Comparison of ENCODE assay signal across 19 mouse cellular contexts in the genomic region with DNA sequence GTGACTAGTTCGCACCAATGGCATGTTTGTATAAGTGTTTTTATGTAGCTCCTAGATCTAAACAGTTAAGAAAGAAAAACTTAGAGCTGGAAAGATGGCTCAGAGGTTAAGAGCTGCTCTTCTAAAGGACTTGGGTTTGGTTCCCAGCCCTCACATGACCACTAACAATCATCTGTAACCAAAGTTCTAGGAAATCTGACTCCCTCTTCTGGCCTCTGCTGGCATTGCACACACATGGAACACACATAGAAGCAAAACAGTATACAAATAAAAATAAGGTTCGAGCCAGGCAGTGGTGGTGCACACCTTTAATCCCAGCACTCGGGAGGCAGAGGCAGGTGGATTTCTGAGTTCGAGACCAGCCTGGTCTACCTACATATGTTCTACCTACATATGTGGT. TPM values are rescaled to one million over a fixed set of nuclear protein-coding genes. Genes with fewer than 3 reads are reported as not detected.
A peak's percentile ranks its signal among the peaks of the same experiment; 100 is the strongest.
DNase-seq lines count a peak whose midpoint lies in the region; ATAC-seq and TF ChIP-seq lines count a peak whose summit lies in the region.
"Had no signal": no experiment of that assay in that cellular context is flagged by ENCODE, and none has a peak within 500 bp of the region (broad histone marks: within the 10 kb centered on the region; RNA-seq: fewer than 3 reads in every experiment).

No protein-coding gene starts in this region.

- peak; percentile 78 for DNase-seq in heart, adult 11 months
- DNase-seq in liver, postnatal 0 days = no peak
- DNase-seq in liver, embryonic 11.5 days (ENCODE audit: low spot score) = no peak
- peak; percentile 50 for DNase-seq in ES-E14 (ENCODE audit: low read depth, low spot score)
- DNase-seq in induced T-regulatory cell, adult 2 months (ENCODE audit: low read depth) = peak; percentile 50
- no peak for DNase-seq in limb, embryonic 10.5 days (ENCODE audit: low spot score)
- DNase-seq: adrenal gland, adult 8-10 months; cerebellum, adult 8-10 months; lung, postnatal 10 days; right cerebral cortex, postnatal 14 days; spleen, adult 18-20 months; thymus, adult 18-20 months had no signal

- in situ Hi-C loops in ES-E14 (cut with MboI; ENCODE audit: low sequenced_read_pairs in 2 of 2, unreplicated experiment in 2 of 2) = no loop called here

- no peak overlapping the region for H3K27ac ChIP-seq in heart, embryonic 11.5 days (ENCODE audit: low read depth, low read length)
- no peak overlapping the region for H3K27ac ChIP-seq in liver, postnatal 0 days (ENCODE audit: low read depth)
- no peak overlapping the region for H3K27ac ChIP-seq in liver, embryonic 11.5 days (ENCODE audit: low read depth, low read length)
- H3K27ac ChIP-seq in ES-E14 (ENCODE audit: insufficient read depth, low read depth, low read length, poor library complexity, severe bottlenecking) = no peak overlapping the region
- no peak overlapping the region for H3K27ac ChIP-seq in limb, embryonic 10.5 days
- H3K27ac ChIP-seq: forebrain, embryonic 13.5 days; heart, embryonic 13.5 days; hindbrain, embryonic 13.5 days; liver, embryonic 12.5 days; midbrain, embryonic 15.5 days; neural tube, embryonic 15.5 days had no signal

- TF ChIP-seq CTCF in liver, postnatal 0 days (IDR thresholded peaks at IDR 0.05; ENCODE audit: low read depth) = peak; percentile 30

- H3K4me3 ChIP-seq in heart, embryonic 11.5 days (ENCODE audit: low read depth, low read length) = no peak overlapping the region
- H3K4me3 ChIP-seq in liver, postnatal 0 days (ENCODE audit: low read depth, low read length) = no peak overlapping the region
- H3K4me3 ChIP-seq in liver, embryonic 11.5 days (ENCODE audit: low read depth, low read length) = no peak overlapping the region
- H3K4me3 ChIP-seq in ES-E14 (ENCODE audit: insufficient read depth in 1 of 2, low read depth in 1 of 2, low read length in 2 of 2, poor library complexity in 1 of 2, severe bottlenecking in 1 of 2) = no peak overlapping the region
- H3K4me3 ChIP-seq in limb, embryonic 10.5 days = no peak overlapping the region
- H3K4me3 ChIP-seq: forebrain, embryonic 13.5 days; heart, embryonic 13.5 days; hindbrain, embryonic 13.5 days; liver, embryonic 12.5 days; midbrain, embryonic 15.5 days; neural tube, embryonic 15.5 days had no signal

- peaks cover 6% of the 10 kb centered on the region for H3K4me1 ChIP-seq in heart, embryonic 11.5 days (ENCODE audit: control insufficient read depth, insufficient read depth, low read length)
- peaks cover 6% of the 10 kb centered on the region for H3K4me1 ChIP-seq in liver, postnatal 0 days (ENCODE audit: insufficient read depth)
- peaks cover 5% of the 10 kb centered on the region for H3K4me1 ChIP-seq in liver, embryonic 11.5 days (replicated peaks; ENCODE audit: control insufficient read depth, insufficient read depth, low read length)
- H3K4me1 ChIP-seq in ES-E14 (ENCODE audit: control insufficient read depth in 2 of 2, insufficient read depth in 2 of 2, low read length in 2 of 2, poor library complexity in 1 of 2) = no peaks in the 10 kb centered on the region
- peaks cover 13% of the 10 kb centered on the region for H3K4me1 ChIP-seq in limb, embryonic 10.5 days

- WGBS in heart, embryonic 11.5 days (ENCODE audit: insufficient replicate concordance) = 86% methylated on average over 4 of the region's 4 CpGs
- WGBS in liver, postnatal 0 days (ENCODE audit: insufficient replicate concordance) = 90% methylated on average over 4 of the region's 4 CpGs
- WGBS in liver, embryonic 11.5 days = 90% methylated on average over 4 of the region's 4 CpGs
- 92% methylated on average over 4 of the region's 4 CpGs for WGBS in limb, embryonic 10.5 days

- H3K36me3 ChIP-seq in heart, embryonic 11.5 days (ENCODE audit: control insufficient read depth, insufficient read depth, low read length) = no peaks in the 10 kb centered on the region
- no peaks in the 10 kb centered on the region for H3K36me3 ChIP-seq in liver, postnatal 0 days (replicated peaks; ENCODE audit: insufficient read depth, low read length)
- no peaks in the 10 kb centered on the region for H3K36me3 ChIP-seq in liver, embryonic 11.5 days (ENCODE audit: control insufficient read depth, insufficient read depth, low read length)
- H3K36me3 ChIP-seq in ES-E14 (ENCODE audit: control insufficient read depth, insufficient read depth, low read length, poor library complexity, severe bottlenecking) = no peaks in the 10 kb centered on the region
- H3K36me3 ChIP-seq in limb, embryonic 10.5 days = no peaks in the 10 kb centered on the region
- H3K36me3 ChIP-seq: heart, embryonic 13.5 days; hindbrain, embryonic 13.5 days; liver, embryonic 12.5 days; midbrain, embryonic 15.5 days; neural tube, embryonic 15.5 days had no signal

- ATAC-seq in heart, embryonic 11.5 days (replicated peaks; ENCODE audit: insufficient number of reproducible peaks, low FRiP score, low TSS enrichment) = no peak
- ATAC-seq in liver, postnatal 0 days = no peak
- no peak for ATAC-seq in liver, embryonic 11.5 days (replicated peaks; ENCODE audit: low FRiP score)
- ATAC-seq: forebrain, embryonic 13.5 days; liver, embryonic 12.5 days; midbrain, embryonic 15.5 days had no signal

- H3K9me3 ChIP-seq in heart, embryonic 11.5 days (replicated peaks; ENCODE audit: control insufficient read depth, low read length) = no peaks in the 10 kb centered on the region; the same call in 1 of the 2 replicates
- H3K9me3 ChIP-seq in liver, postnatal 0 days (ENCODE audit: low read length) = no peaks in the 10 kb centered on the region
- no peaks in the 10 kb centered on the region for H3K9me3 ChIP-seq in liver, embryonic 11.5 days (ENCODE audit: control insufficient read depth, low read length)
- H3K9me3 ChIP-seq in ES-E14 (ENCODE audit: control insufficient read depth, insufficient read depth, low read depth, low read length) = no peaks in the 10 kb centered on the region
- H3K9me3 ChIP-seq in limb, embryonic 10.5 days (replicated peaks) = no peaks in the 10 kb centered on the region
- H3K9me3 ChIP-seq: forebrain, embryonic 13.5 days; heart, embryonic 13.5 days; midbrain, embryonic 15.5 days; neural tube, embryonic 15.5 days had no signal

- no peak overlapping the region for H3K9ac ChIP-seq in heart, embryonic 11.5 days (ENCODE audit: low read depth, low read length)
- H3K9ac ChIP-seq in liver, postnatal 0 days (replicated peaks) = no peak overlapping the region
- H3K9ac ChIP-seq in liver, embryonic 11.5 days (ENCODE audit: low read depth, low read length) = no peak overlapping the region
- H3K9ac ChIP-seq in ES-E14 (ENCODE audit: insufficient read depth, low read depth, low read length, poor library complexity, severe bottlenecking) = no peak overlapping the region
- H3K9ac ChIP-seq: forebrain, embryonic 13.5 days; heart, embryonic 13.5 days; hindbrain, embryonic 13.5 days; liver, embryonic 12.5 days; midbrain, embryonic 15.5 days; neural tube, embryonic 15.5 days had no signal

- no peaks in the 10 kb centered on the region for H3K27me3 ChIP-seq in heart, embryonic 11.5 days (ENCODE audit: control insufficient read depth, insufficient read depth, low read length)
- H3K27me3 ChIP-seq in liver, postnatal 0 days (ENCODE audit: insufficient read depth, low read length) = no peaks in the 10 kb centered on the region
- no peaks in the 10 kb centered on the region for H3K27me3 ChIP-seq in liver, embryonic 11.5 days (replicated peaks; ENCODE audit: control insufficient read depth, insufficient read depth, low read length)
- no peaks in the 10 kb centered on the region for H3K27me3 ChIP-seq in limb, embryonic 10.5 days (ENCODE audit: low read depth, poor library complexity, severe bottlenecking)
- H3K27me3 ChIP-seq: forebrain, embryonic 13.5 days; heart, embryonic 13.5 days; hindbrain, embryonic 13.5 days; midbrain, embryonic 15.5 days; neural tube, embryonic 15.5 days had no signal

- H3K4me2 ChIP-seq in heart, embryonic 11.5 days = no peak overlapping the region
- no peak overlapping the region for H3K4me2 ChIP-seq in liver, postnatal 0 days (ENCODE audit: low read depth, low read length)
- no peak overlapping the region for H3K4me2 ChIP-seq in liver, embryonic 11.5 days
- H3K4me2 ChIP-seq: forebrain, embryonic 13.5 days; heart, embryonic 13.5 days; hindbrain, embryonic 13.5 days; liver, embryonic 12.5 days; midbrain, embryonic 15.5 days; neural tube, embryonic 15.5 days had no signal

- TF ChIP-seq EP300 in liver, postnatal 0 days (IDR thresholded peaks at IDR 0.05; ENCODE audit: low read depth) = no peak

TF ChIP-seq in ES-E14, 5 proteins besides CTCF, POLR2A, EP300 and RAD21:
- no peak for TF ChIP-seq HCFC1 (IDR thresholded peaks at IDR 0.05; ENCODE audit: borderline replicate concordance, insufficient read depth, low read length)
- no peak for TF ChIP-seq ZC3H11A (IDR thresholded peaks at IDR 0.05; ENCODE audit: borderline replicate concordance, low read depth, low read length)
- TF ChIP-seq ZNF384 (IDR thresholded peaks at IDR 0.05; ENCODE audit: low read depth, low read length) = no peak
- no peak for TF ChIP-seq CHD2 (IDR thresholded peaks at IDR 0.05; ENCODE audit: low read depth, low read length)
- no peak for TF ChIP-seq MAFK (IDR thresholded peaks at IDR 0.05; ENCODE audit: insufficient read depth, low read depth, low read length)
TF ChIP-seq in ES-E14: peak in this region for 0.

RNA-seq across cellular contexts. Expression of gene Dennd5a, which starts 3.4 kb away (rescaled TPM):
- 45.8 and 50.6 TPM in 2 replicates for polyA plus RNA-seq in heart, embryonic 11.5 days (2014; fragmentation: Nextera tagmentation; extraction: Ambion mirVana)
- polyA plus RNA-seq in liver, postnatal 0 days (2015; fragmentation: Nextera tagmentation; extraction: Ambion mirVana) = 8.0 and 8.9 TPM in 2 replicates
- polyA plus RNA-seq in liver, embryonic 11.5 days (2014; fragmentation: Nextera tagmentation; extraction: Ambion mirVana) = 21.8 and 26.7 TPM in 2 replicates
- 27.1 and 28.8 TPM in 2 replicates for total RNA-seq in ES-E14 (2012; rRNA removed)
- 27.6 and 30.0 TPM in 2 replicates for polyA plus RNA-seq in limb, embryonic 10.5 days (2016; fragmentation: Nextera tagmentation; extraction: Ambion mirVana)

RNA-seq across cellular contexts. Expression of gene Tmem41b, which starts 23.0 kb away (rescaled TPM):
- polyA plus RNA-seq in heart, embryonic 11.5 days (2014; fragmentation: Nextera tagmentation; extraction: Ambion mirVana) = 56.5 and 67.3 TPM in 2 replicates
- 26.9 and 27.7 TPM in 2 replicates for polyA plus RNA-seq in liver, postnatal 0 days (2015; fragmentation: Nextera tagmentation; extraction: Ambion mirVana)
- polyA plus RNA-seq in liver, embryonic 11.5 days (2014; fragmentation: Nextera tagmentation; extraction: Ambion mirVana) = 65.0 and 72.6 TPM in 2 replicates
- 154 and 161 TPM in 2 replicates for total RNA-seq in ES-E14 (2012; rRNA removed)
- polyA plus RNA-seq in limb, embryonic 10.5 days (2016; fragmentation: Nextera tagmentation; extraction: Ambion mirVana) = 68.4 and 73.9 TPM in 2 replicates

RNA-seq across cellular contexts. Expression of gene Ipo7, which starts 54.4 kb away (rescaled TPM):
- 14.0 and 34.6 TPM in 2 replicates for polyA plus RNA-seq in heart, embryonic 11.5 days (2014; fragmentation: Nextera tagmentation; extraction: Ambion mirVana)
- 10.7 and 11.9 TPM in 2 replicates for polyA plus RNA-seq in liver, postnatal 0 days (2015; fragmentation: Nextera tagmentation; extraction: Ambion mirVana)
- polyA plus RNA-seq in liver, embryonic 11.5 days (2014; fragmentation: Nextera tagmentation; extraction: Ambion mirVana) = 36.8 and 45.0 TPM in 2 replicates
- 145 and 161 TPM in 2 replicates for total RNA-seq in ES-E14 (2012; rRNA removed)
- 49.2 and 51.6 TPM in 2 replicates for polyA plus RNA-seq in limb, embryonic 10.5 days (2016; fragmentation: Nextera tagmentation; extraction: Ambion mirVana)

Comparison
In these comparisons a context has a peak if more than half of its experiments do, and no peak if none do; other contexts are left out.
1. DNase-seq: peak in heart, adult 11 months (single experiment), ES-E14 (single experiment) and induced T-regulatory cell, adult 2 months (single experiment); none in liver, postnatal 0 days (single experiment), liver, embryonic 11.5 days (single experiment) and limb, embryonic 10.5 days (single experiment).